Mouse (Mus musculus): ENCODE measurements around the gene Fam111a. TPM values are rescaled to one million over a fixed set of nuclear protein-coding genes. Genes with fewer than 3 reads are reported as not detected.

Fam111a gene
- polyA plus RNA-seq, 1 experiment from 2014 or later = 18.4 TPM

- H3K9ac ChIP-seq = no peak overlapping the region
- peaks cover 19% of the 10 kb centered on the region for H3K4me1 ChIP-seq
- H3K9me3 ChIP-seq = no peaks in the 10 kb centered on the region
- H3K4me2 ChIP-seq = no peak overlapping the region
- H3K27ac ChIP-seq = no peak overlapping the region
- H3K27me3 ChIP-seq = no peaks in the 10 kb centered on the region
- no peak for ATAC-seq (ENCODE audit: low FRiP score)
- WGBS = 82% methylated on average over 1 of the region's 1 CpGs
- no peak overlapping the region for H3K4me3 ChIP-seq (replicated peaks)
- no peaks in the 10 kb centered on the region for H3K36me3 ChIP-seq (replicated peaks)
Measured at GRCm38 (mm10) chr19:12571687-12572086, 26.1 kb downstream of the Fam111a start.

- 91% methylated on average over 1 of the region's 1 CpGs for WGBS
- Histone ChIP-seq H3K4me1 (peaks cover 19% of the 10 kb centered on the region), H3K27ac (0 out of 2 replicates have a peak overlapping the region, but pooled peaks have one; percentile 31), H3K9me3 (no peaks in the 10 kb centered on the region), H3K36me3 (replicated peaks) (peaks cover 9% of the 10 kb centered on the region), H3K9ac (0 out of 2 replicates have a peak overlapping the region, but pooled peaks have one; percentile 59), H3K27me3 (no peaks in the 10 kb centered on the region), H3K4me2 (peak overlapping the region; percentile 56), H3K4me3 (replicated peaks) (peak overlapping the region; percentile 37)
- no peak; the same call in 1 of the 2 replicates for ATAC-seq (ENCODE audit: low FRiP score)
Measured at GRCm38 (mm10) chr19:12572614-12573265, 27.2 kb downstream of the Fam111a start.

- Histone ChIP-seq H3K9me3 (no peaks in the 10 kb centered on the region), H3K27me3 (no peaks in the 10 kb centered on the region), H3K4me1 (peaks cover 19% of the 10 kb centered on the region), H3K4me2 (peak overlapping the region; percentile 56), H3K4me3 (replicated peaks) (peak overlapping the region; percentile 37), H3K27ac (0 out of 2 replicates have a peak overlapping the region, but pooled peaks have one; percentile 31), H3K36me3 (replicated peaks) (peaks cover 16% of the 10 kb centered on the region), H3K9ac (peak overlapping the region; percentile 59)
- peak; percentile 100 for ATAC-seq (ENCODE audit: low FRiP score)
- WGBS = 6% methylated on average over 14 of the region's 14 CpGs
Measured at GRCm38 (mm10) chr19:12573266-12574011, 27.9 kb downstream of the Fam111a start.

GRCm38 (mm10) chr19:12574012-12574407, 28.5 kb downstream of the Fam111a start:
- Histone ChIP-seq H3K4me3 (replicated peaks) (peak overlapping the region; percentile 37), H3K9me3 (no peaks in the 10 kb centered on the region), H3K9ac (peak overlapping the region; percentile 59), H3K4me2 (peak overlapping the region; percentile 56), H3K27me3 (no peaks in the 10 kb centered on the region), H3K4me1 (peaks cover 19% of the 10 kb centered on the region), H3K36me3 (replicated peaks) (peaks cover 16% of the 10 kb centered on the region), H3K27ac (no peak overlapping the region)
- no peak for ATAC-seq (ENCODE audit: low FRiP score)
- WGBS = 19% methylated on average over 5 of the region's 5 CpGs

- H3K27me3 ChIP-seq = no peaks in the 10 kb centered on the region
- H3K36me3 ChIP-seq (replicated peaks) = peaks cover 16% of the 10 kb centered on the region
- H3K9me3 ChIP-seq = no peaks in the 10 kb centered on the region
- H3K4me1 ChIP-seq = peaks cover 19% of the 10 kb centered on the region
- no peak overlapping the region for H3K4me2 ChIP-seq
- H3K9ac ChIP-seq = no peak overlapping the region
- WGBS = 89% methylated on average over 7 of the region's 7 CpGs
- H3K4me3 ChIP-seq (replicated peaks) = no peak overlapping the region
- no peak overlapping the region for H3K27ac ChIP-seq
- ATAC-seq (ENCODE audit: low FRiP score) = no peak
Measured at GRCm38 (mm10) chr19:12575107-12575506, 29.6 kb downstream of the Fam111a start.

- Histone ChIP-seq H3K4me1 (peaks cover 19% of the 10 kb centered on the region), H3K9ac (no peak overlapping the region), H3K36me3 (replicated peaks) (peaks cover 16% of the 10 kb centered on the region), H3K27ac (no peak overlapping the region), H3K4me2 (no peak overlapping the region), H3K9me3 (no peaks in the 10 kb centered on the region), H3K27me3 (no peaks in the 10 kb centered on the region), H3K4me3 (replicated peaks) (no peak overlapping the region)
- WGBS = 93% methylated on average over 2 of the region's 2 CpGs
- no peak for ATAC-seq (ENCODE audit: low FRiP score)
Measured at GRCm38 (mm10) chr19:12575514-12575913, 30.0 kb downstream of the Fam111a start.

- Histone ChIP-seq H3K27ac (no peak overlapping the region), H3K9ac (no peak overlapping the region), H3K9me3 (no peaks in the 10 kb centered on the region), H3K4me3 (replicated peaks) (no peak overlapping the region), H3K36me3 (replicated peaks) (peaks cover 16% of the 10 kb centered on the region), H3K4me2 (no peak overlapping the region), H3K4me1 (peaks cover 19% of the 10 kb centered on the region), H3K27me3 (no peaks in the 10 kb centered on the region)
- no peak for ATAC-seq (ENCODE audit: low FRiP score)
- WGBS = 90% methylated on average over 2 of the region's 2 CpGs
Measured at GRCm38 (mm10) chr19:12576639-12577038, 31.1 kb downstream of the Fam111a start.

- no peak overlapping the region for H3K27ac ChIP-seq
- no peak overlapping the region for H3K4me3 ChIP-seq (replicated peaks)
- no peaks in the 10 kb centered on the region for H3K27me3 ChIP-seq
- H3K9ac ChIP-seq = no peak overlapping the region
- ATAC-seq (ENCODE audit: low FRiP score) = no peak
- no peaks in the 10 kb centered on the region for H3K4me1 ChIP-seq
- WGBS = 85% methylated on average over 4 of the region's 4 CpGs
- no peak overlapping the region for H3K4me2 ChIP-seq
- H3K9me3 ChIP-seq = no peaks in the 10 kb centered on the region
- H3K36me3 ChIP-seq (replicated peaks) = 0 out of 2 replicates have a peak, but pooled peaks cover 2% of the 10 kb centered on the region
Measured at GRCm38 (mm10) chr19:12585310-12585709, 39.8 kb downstream of the Fam111a start.

GRCm38 (mm10) chr19:12591908-12592307, 46.4 kb downstream of the Fam111a start:
- Histone ChIP-seq H3K27me3 (peaks cover 7% of the 10 kb centered on the region), H3K4me1 (peaks cover 3% of the 10 kb centered on the region; the same call in 1 of the 2 replicates), H3K36me3 (replicated peaks) (0 out of 2 replicates have a peak, but pooled peaks cover 2% of the 10 kb centered on the region), H3K9me3 (no peaks in the 10 kb centered on the region), H3K4me2 (no peak overlapping the region), H3K27ac (no peak overlapping the region), H3K9ac (no peak overlapping the region), H3K4me3 (replicated peaks) (no peak overlapping the region)
- 19% methylated on average over 1 of the region's 1 CpGs for WGBS
- peak; percentile 68 for ATAC-seq (ENCODE audit: low FRiP score)

- Histone ChIP-seq H3K4me2 (peak overlapping the region; percentile 98), H3K4me3 (replicated peaks) (peak overlapping the region; percentile 59; the same call in 1 of the 2 replicates), H3K27ac (no peak overlapping the region), H3K36me3 (replicated peaks) (no peaks in the 10 kb centered on the region), H3K27me3 (peaks cover 9% of the 10 kb centered on the region), H3K4me1 (peaks cover 3% of the 10 kb centered on the region; the same call in 1 of the 2 replicates), H3K9me3 (no peaks in the 10 kb centered on the region), H3K9ac (no peak overlapping the region)
- ATAC-seq (ENCODE audit: low FRiP score) = no peak
- WGBS = 61% methylated on average over 2 of the region's 2 CpGs
Measured at GRCm38 (mm10) chr19:12595135-12595529, 49.6 kb downstream of the Fam111a start.

- H3K27ac ChIP-seq = no peak overlapping the region
- WGBS = under 1% methylated on average over 49 of the region's 49 CpGs
- peak overlapping the region; percentile 98 for H3K4me2 ChIP-seq
- H3K9me3 ChIP-seq = no peaks in the 10 kb centered on the region
- H3K27me3 ChIP-seq = peaks cover 9% of the 10 kb centered on the region
- peak; percentile 82 for ATAC-seq (ENCODE audit: low FRiP score)
- peak overlapping the region; percentile 59 for H3K4me3 ChIP-seq (replicated peaks)
- H3K9ac ChIP-seq = peak overlapping the region; percentile 64
- H3K4me1 ChIP-seq = peaks cover 3% of the 10 kb centered on the region; the same call in 1 of the 2 replicates
- H3K36me3 ChIP-seq (replicated peaks) = no peaks in the 10 kb centered on the region
Measured at GRCm38 (mm10) chr19:12595530-12596289, 50.2 kb downstream of the Fam111a start.

All from forebrain, embryonic 12.5 days (tissue).